Mouse (Mus musculus) cerebellum, adult 9-10 months (tissue): ENCODE results near the gene Dirc2.

Experiments
- DNase-seq: peaks from one replicate; pipeline ENCODE4 v3.0.0; 2022

The Dirc2 gene

DNA sequence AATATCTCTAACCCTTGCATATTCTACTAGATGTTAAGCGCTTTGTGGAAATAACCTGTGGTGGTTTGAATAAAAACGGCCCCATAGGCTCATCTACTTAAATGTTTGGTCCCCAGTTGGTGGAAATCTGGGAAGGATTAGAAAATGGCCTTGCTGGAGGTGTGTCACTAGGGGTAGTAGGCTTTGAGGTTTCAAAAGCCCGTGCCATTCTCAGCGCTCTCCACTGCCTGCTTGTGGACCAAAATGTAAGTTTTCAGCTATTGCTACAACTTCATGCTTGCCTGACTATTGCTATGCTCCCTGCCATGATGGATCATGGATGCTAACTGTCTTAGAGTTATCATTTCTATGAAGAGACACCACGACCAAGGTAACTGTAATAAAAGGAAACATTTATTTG lies 2.5 kb upstream of the Dirc2 start:
- DNase-seq: no peak

DNA sequence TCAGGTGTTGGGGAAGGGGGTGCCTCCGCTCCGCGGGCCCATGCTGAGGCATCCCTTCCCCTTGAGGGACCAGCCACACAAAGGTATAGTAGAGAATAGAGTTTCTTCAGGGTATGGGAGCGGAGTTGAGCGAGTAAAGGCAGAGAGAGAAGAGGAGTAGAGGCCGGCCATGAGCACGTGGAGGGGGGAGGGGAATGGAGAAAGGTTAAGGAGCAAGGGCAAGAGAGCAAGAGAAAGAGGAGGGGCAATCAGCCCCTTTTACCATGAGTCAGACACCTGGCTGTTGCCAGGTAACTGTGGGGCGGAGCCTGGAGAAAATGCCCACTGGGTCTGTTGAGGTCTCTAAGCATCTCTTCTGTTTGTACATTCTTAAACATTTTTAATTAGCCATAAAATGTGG lies 2.0 kb upstream of the Dirc2 start:
- peak; percentile 18 for DNase-seq

- DNase-seq: peak; percentile 87
Observed at GRCm38 (mm10) chr16:35769878-35770657, 912 bp upstream of the Dirc2 start, which contains the start of gene Hspbap1. Gene Hspbap1 (plus strand): TSS chr16:35770375.

DNA sequence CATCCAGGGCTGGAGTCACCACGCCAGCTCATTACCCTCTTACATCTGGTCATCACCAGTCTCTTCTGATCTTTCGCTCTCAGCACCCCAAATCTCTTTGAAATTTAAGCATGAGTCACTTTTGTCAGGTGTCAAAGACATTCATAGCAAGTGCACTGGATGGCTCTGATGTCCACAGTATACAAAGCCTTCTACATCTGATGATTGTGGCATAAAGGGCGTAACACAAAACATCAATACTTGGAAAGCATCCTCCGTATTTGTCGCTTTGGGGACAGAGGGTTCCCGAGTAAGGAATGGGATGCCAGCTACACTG lies 729 bp downstream of the Dirc2 start:
- DNase-seq: no peak

- DNase-seq: peak; percentile 22
Observed at GRCm38 (mm10) chr16:35766366-35766765, 2.8 kb downstream of the Dirc2 start.

- no peak for DNase-seq
Observed at GRCm38 (mm10) chr16:35765449-35765848, 3.7 kb downstream of the Dirc2 start.

GRCm38 (mm10) chr16:35764941-35765340 lies 4.2 kb downstream of the Dirc2 start:
- no peak for DNase-seq

- DNase-seq: no peak
Observed at GRCm38 (mm10) chr16:35763590-35764296, 5.4 kb downstream of the Dirc2 start.

DNA sequence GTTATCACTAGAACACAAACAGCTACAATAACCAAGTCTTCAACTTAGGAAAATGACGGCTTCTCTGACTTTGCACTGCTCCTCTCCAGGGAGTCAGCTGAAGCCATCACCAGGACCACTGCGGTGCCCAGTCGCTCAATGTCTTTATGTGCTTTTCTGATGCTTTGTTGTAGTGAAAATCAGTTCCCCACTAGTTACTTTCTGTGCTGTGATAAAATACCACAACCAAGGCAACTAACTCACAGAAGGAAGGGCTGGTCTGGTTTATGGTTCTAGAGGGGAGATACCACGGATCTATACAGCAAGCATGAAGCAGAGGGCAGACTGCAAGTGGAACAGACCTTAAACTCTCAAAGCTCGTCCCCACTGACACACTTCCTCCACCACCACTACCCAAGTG lies 9.8 kb downstream of the Dirc2 start:
- no peak for DNase-seq

DNA sequence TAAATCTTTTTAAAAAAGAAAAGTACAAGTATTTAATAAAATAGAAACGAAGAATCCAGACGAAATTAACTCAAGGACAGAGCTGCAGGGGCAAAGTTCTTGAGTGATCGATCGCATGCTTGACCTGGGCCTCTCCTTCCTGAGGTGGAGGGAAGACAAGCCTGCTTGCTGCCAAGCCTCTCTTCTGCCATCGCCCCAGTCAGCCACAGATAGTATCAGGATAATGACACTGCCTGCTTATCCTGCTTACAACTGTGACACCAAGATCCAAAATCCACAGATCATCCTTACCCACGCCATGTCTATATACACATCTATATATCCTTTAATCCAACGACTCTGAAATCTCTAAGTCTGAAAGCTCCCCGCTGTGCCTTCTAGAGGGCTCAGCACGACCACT lies 12.5 kb downstream of the Dirc2 start:
- DNase-seq: no peak

DNA sequence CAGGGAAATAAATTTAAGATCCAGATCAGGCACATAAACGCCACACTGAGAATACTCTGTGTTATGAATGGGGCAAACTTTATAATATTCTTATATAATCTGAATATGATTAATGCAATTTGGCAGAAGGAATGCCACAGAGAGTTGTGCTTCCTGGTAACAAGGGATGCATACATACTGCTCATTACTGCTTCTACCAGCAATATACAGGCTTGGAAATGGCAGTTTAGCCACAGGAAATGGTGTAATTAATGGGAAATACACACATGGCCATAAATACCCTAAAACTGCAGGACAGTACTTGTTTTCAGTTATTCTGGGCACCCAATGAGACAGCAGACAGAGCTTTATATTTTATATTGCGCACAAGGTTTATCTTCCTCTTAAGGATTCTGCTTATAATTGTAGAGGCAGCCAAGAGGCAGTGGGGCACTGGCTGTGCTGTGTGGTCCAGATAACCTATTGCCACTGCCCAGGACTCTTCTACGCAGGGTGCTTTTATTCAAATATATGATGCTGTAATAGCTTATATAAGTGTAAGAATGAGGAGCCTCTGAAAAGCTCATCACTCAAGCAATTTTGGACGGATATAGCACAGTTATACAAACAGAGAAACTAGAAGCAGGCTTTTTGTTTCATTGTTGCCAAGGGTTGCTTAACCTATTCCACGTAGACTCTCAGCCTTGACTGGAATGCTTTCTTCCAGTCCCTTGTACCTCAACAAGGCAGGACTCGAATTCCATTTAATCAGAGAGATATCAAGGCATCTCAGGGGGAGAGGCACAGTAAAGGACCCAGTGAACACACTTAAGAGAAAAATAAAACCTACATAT lies 13.4 kb downstream of the Dirc2 start:
- DNase-seq: no peak

- no peak for DNase-seq
Observed at GRCm38 (mm10) chr16:35753926-35754325, 15.2 kb downstream of the Dirc2 start.

- no peak for DNase-seq
Observed at GRCm38 (mm10) chr16:35751841-35752240, 17.3 kb downstream of the Dirc2 start.

GRCm38 (mm10) chr16:35749385-35749784 lies 19.8 kb downstream of the Dirc2 start:
- no peak for DNase-seq

- no peak for DNase-seq
Observed at GRCm38 (mm10) chr16:35748237-35748603, 20.9 kb downstream of the Dirc2 start.

- DNase-seq: peak; percentile 15
Observed at GRCm38 (mm10) chr16:35747417-35748236, 21.5 kb downstream of the Dirc2 start.

- DNase-seq: no peak
Observed at GRCm38 (mm10) chr16:35742251-35742937, 26.8 kb downstream of the Dirc2 start.

GRCm38 (mm10) chr16:35741621-35742020 lies 27.5 kb downstream of the Dirc2 start:
- no peak for DNase-seq

DNA sequence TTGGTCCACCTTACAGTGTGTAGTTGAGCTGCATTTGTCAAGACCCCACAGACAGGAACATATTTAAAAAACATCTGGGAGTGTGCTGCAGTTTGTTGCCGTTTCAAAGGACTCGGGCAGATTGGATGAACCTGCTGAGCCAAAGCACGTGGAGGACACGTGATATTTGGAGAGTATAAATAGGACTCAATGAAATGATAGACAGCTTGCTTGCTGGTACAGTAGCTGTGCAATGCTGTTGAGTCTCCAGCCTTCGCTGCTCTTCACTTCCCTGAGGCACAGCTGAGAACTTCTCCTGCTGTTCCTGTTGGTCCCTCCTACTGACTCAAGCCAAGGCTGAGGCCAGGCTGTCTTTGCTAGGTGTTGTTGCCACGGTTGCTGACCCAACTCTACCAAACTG lies 28.2 kb downstream of the Dirc2 start:
- DNase-seq: no peak

- no peak for DNase-seq
Observed at GRCm38 (mm10) chr16:35740357-35740756, 28.8 kb downstream of the Dirc2 start.

- no peak for DNase-seq
Observed at GRCm38 (mm10) chr16:35739548-35739947, 29.6 kb downstream of the Dirc2 start.

- DNase-seq: no peak
Observed at GRCm38 (mm10) chr16:35738096-35738767, 30.9 kb downstream of the Dirc2 start.
